Mouse (Mus musculus) megakaryocyte progenitor cell, adult 5-6 weeks (primary cell): Measurements from ENCODE around the gene Cd3eap. TPM values are rescaled to one million over a fixed set of nuclear protein-coding genes. Genes with fewer than 3 reads are reported as not detected.

Experiments used
- ATAC-seq: replicated peaks from 2 replicates; pipeline ENCODE4 v1.8.0; 2016; ENCODE audit warnings: mild to moderate bottlenecking, moderate TSS enrichment, inconsistent platforms; ENCODE audit not compliant: poor library complexity
- total RNA-seq, 2 experiments: library from RNA; stranded (forward) in 1 of 2; stranded (reverse) in 1 of 2; fragments of 157-497, 149-512 nt in 1 of 2; fragments of 200-1000 nt in 1 of 2; gene quantifications; 2 replicates each; pipeline versions ENCODE4 v1.2.3 to v1.2.4; 2015 to 2017

Gene Cd3eap
- total RNA-seq, 2 experiments from 2014 or later = 13.6 to 24.8 TPM

GRCm38 (mm10) chr7:19362276-19362675, 3.0 kb upstream of the Cd3eap start:
- no peak for ATAC-seq

GRCm38 (mm10) chr7:19361720-19362119, 2.4 kb upstream of the Cd3eap start:
- ATAC-seq = peak; percentile 40

GRCm38 (mm10) chr7:19360944-19361343, 1.7 kb upstream of the Cd3eap start:
- peak; percentile 67 for ATAC-seq

GRCm38 (mm10) chr7:19359892-19360641, 784 bp upstream of the Cd3eap start:
- ATAC-seq = peak; percentile 57

- no peak for ATAC-seq
Observed at GRCm38 (mm10) chr7:19358634-19359033, 649 bp downstream of the Cd3eap start.

- ATAC-seq = no peak
Observed at GRCm38 (mm10) chr7:19357381-19358375, 1.6 kb downstream of the Cd3eap start.

- no peak for ATAC-seq
Observed at GRCm38 (mm10) chr7:19356311-19356710, 3.0 kb downstream of the Cd3eap start.

GRCm38 (mm10) chr7:19354991-19355390, 4.3 kb downstream of the Cd3eap start:
- ATAC-seq = no peak

- no peak for ATAC-seq
Observed at GRCm38 (mm10) chr7:19350221-19350620, 9.1 kb downstream of the Cd3eap start.

- ATAC-seq = no peak
Observed at GRCm38 (mm10) chr7:19349188-19349915, 9.9 kb downstream of the Cd3eap start.

GRCm38 (mm10) chr7:19344938-19345471, 14.3 kb downstream of the Cd3eap start:
- ATAC-seq = peak; percentile 89

GRCm38 (mm10) chr7:19344237-19344847, 14.9 kb downstream of the Cd3eap start, which contains the start of gene Ercc1:
Gene Ercc1 (plus strand): TSS chr7:19344778.
- no peak for ATAC-seq

GRCm38 (mm10) chr7:19343210-19343808, 16.0 kb downstream of the Cd3eap start:
- ATAC-seq = peak; percentile 65

- ATAC-seq = peak; percentile 33
Observed at GRCm38 (mm10) chr7:19342481-19343027, 16.7 kb downstream of the Cd3eap start.

- no peak for ATAC-seq
Observed at GRCm38 (mm10) chr7:19341761-19342409, 17.4 kb downstream of the Cd3eap start.

- ATAC-seq = no peak
Observed at GRCm38 (mm10) chr7:19341250-19341649, 18.0 kb downstream of the Cd3eap start.

- 0 out of 2 replicates have a peak, but pooled peaks have one; percentile 2 for ATAC-seq
Observed at GRCm38 (mm10) chr7:19338596-19338995, 20.7 kb downstream of the Cd3eap start.

- ATAC-seq = peak; percentile 70
Observed at GRCm38 (mm10) chr7:19338060-19338459, 21.2 kb downstream of the Cd3eap start.

GRCm38 (mm10) chr7:19337122-19337521, 22.2 kb downstream of the Cd3eap start:
- ATAC-seq = no peak
